Mouse (Mus musculus) gonadal fat pad, adult 2 months (tissue): Measurements from ENCODE around the gene Lpcat2. TPM values are rescaled to one million over a fixed set of nuclear protein-coding genes. Genes with fewer than 3 reads are reported as not detected.
A peak's percentile ranks its signal among the peaks of the same experiment; 100 is the strongest.
"Not testable (repeated sequence)": the region's sequence is repeated elsewhere in the genome, so short reads cannot be mapped to it uniquely, and the experiment has no call there.

Experiments
- DNase-seq: peaks from one replicate; pipeline ENCODE4 v3.0.0-alpha.2; 2012; ENCODE audit warnings: low read depth
- polyA plus RNA-seq: library from polyadenylated mRNA; depleted of rRNA; stranded (reverse); fragments of >200 nt; gene quantifications from 2 replicates; pipeline ENCODE4 v1.2.3, GENCODE M21; 2012

The Lpcat2 gene
- polyA plus RNA-seq, 1 experiment, result 1.8 TPM

DNA sequence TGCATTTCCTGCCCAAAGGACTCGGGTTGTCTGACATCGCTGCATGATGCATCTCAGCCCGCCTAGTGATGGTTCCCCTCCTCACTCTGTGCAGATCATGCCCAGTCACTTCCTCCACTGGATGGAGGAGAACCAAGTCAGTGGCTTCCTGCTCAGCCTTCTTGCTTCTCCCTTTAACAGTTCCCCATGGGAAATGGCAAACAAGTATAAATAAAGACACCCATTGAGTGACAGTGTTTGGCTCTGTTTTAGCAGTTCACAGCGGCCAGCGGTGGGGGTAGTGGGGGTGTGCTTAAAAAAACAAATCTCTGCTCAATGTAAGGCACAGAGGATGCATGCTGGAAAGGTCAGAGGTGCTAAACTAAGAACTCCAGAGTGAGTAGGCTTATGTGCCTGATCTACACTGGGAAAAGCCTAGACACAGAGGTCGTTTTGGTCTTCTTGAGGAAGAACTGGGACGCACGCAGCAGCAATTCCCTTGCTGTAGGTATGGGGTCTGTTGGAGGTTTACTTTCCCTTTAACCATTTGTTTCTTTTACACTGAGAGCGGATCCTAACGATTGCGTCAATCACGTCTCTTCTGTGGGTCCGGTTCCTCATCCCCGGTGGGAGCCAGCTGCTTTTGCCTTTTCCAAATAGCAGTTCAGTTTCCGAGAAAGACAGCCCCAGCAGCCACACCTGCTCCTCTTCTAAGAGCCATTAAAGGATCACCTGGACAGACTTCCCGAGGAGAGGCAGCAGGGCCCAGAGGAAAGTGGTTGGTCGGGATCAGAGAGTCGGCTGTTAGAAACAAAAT is 1.8 kb upstream of the Lpcat2 start:
- no peak for DNase-seq

DNA sequence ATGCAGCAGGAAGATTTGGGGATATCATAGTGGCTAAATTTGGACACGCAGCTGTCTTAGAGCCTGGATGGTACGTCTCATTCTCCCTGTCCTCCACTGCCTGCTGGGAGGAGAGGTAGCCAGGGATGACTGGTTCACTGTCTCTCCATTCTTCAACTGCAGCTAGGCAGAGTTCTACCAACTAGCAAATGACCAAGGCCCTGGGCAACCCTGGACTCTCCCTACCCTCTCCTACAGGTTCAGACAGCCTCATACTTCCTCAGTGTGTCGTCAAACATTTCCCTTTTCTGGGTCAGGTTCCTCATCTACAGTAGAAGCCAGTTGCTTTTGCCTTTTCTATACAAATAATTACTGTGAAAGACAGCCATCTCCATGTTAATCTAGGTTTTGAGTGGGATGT is 466 bp upstream of the Lpcat2 start:
- DNase-seq, result no peak

DNA sequence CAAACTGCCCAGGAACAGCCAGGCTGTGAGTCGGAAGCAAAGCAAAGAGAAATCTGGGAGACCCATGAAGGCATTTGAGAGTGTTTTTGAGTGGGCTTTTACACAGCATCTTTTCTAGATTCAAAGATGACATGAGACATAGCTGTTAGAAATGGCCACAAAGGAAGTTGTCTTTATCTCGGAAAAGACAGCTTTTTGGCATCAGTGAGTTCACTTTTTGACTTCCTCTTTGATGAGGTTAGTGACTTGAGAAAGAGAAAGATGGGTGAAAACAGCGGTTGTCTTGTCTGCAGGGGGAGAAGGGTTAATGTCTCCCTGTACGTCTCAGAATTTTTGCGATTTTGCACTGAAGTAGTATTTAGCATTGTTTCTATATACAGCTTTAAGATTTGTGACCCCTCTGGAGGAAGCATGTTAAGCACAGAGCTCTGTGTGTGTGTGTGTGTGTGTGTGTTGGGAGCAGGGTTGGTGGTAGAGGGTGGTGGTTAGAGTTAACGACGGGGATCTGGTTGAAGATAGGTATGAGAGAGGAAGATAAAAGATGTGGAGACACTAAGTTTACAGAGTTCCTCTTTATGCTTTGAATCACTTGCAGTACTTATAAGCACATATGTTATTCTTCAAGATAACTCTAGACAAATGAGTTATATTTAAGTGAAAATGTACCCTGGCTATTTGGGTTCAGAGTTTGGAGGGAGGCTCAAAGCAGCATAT is 1.3 kb downstream of the Lpcat2 start:
- no peak for DNase-seq

GRCm38 (mm10) chr8:92858475-92859182 is 3.5 kb downstream of the Lpcat2 start:
- DNase-seq, result no peak

DNA sequence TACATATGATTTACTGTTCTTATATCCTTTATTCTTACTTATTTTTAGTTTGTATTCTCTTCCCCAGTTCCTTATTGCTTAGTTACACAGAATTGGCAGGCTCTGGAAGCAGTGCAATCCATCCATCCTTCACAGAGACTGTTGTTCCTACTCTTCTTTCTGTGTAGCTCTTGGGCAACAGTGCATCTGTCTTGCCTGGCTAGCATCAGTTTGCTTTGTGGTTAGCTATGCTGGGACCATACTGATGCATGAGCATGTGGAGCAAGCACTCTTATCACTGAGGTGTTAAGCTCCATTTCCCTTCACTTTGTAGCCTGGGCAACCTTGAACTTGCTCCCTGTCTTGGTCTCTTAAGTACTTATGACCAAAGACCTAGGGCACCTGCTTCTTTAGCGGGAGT is 6.8 kb downstream of the Lpcat2 start:
- DNase-seq, result no peak

DNA sequence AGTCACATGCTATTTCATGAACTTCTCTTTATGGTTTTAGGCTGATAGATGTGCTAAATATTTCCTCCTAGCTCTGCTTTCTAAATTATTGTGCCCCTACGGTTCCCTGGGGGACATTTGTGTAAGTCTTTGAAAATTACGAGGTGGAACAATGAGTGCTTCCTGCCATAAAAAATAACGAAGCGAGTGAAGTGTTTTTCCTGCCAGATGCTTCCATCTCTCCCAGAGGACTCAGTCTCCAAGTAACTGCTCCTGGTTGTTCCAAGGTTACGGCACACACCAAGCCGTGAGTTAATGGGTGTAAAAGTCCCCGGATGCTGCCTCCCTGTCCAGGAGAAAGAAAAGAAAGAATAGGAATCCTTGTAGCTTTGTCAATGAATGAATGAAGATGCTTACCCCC is 15.1 kb downstream of the Lpcat2 start:
- no peak for DNase-seq

GRCm38 (mm10) chr8:92872063-92872759 is 17.1 kb downstream of the Lpcat2 start:
- no peak for DNase-seq

GRCm38 (mm10) chr8:92875795-92876194 is 20.7 kb downstream of the Lpcat2 start:
- no peak for DNase-seq

- DNase-seq, result no peak
Measured at GRCm38 (mm10) chr8:92881247-92881646, 26.1 kb downstream of the Lpcat2 start.

- DNase-seq, result no peak
Measured at GRCm38 (mm10) chr8:92883771-92884170, 28.6 kb downstream of the Lpcat2 start.

GRCm38 (mm10) chr8:92892216-92892615 is 37.1 kb downstream of the Lpcat2 start:
- DNase-seq, result not testable (repeated sequence)

- DNase-seq, result no peak
Measured at GRCm38 (mm10) chr8:92893870-92894269, 38.7 kb downstream of the Lpcat2 start.

- DNase-seq, result no peak
Measured at GRCm38 (mm10) chr8:92895053-92895452, 39.9 kb downstream of the Lpcat2 start.

- no peak for DNase-seq
Measured at GRCm38 (mm10) chr8:92896056-92896455, 40.9 kb downstream of the Lpcat2 start.

GRCm38 (mm10) chr8:92896611-92897010 is 41.5 kb downstream of the Lpcat2 start:
- peak; percentile 89 for DNase-seq

DNA sequence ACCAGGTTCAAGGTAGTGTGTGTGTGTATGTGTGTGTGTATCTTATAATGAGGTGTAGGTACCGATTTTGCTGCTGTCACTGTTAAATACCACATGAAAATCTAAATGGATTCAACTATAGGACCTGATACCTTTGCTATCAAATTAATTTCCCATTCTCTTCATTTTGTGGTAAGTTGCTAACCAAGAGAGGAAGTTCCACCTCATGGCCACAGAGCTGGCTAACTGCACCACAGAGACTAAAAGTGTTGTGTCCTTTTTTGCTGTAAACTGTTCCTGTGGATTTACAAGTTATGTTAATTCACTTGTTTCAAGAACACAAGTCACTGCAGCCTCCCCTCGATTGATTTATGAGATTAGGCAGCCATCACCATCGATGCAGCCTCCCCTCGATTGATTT is 42.7 kb downstream of the Lpcat2 start:
- DNase-seq, result no peak

- DNase-seq, result no peak
Measured at GRCm38 (mm10) chr8:92899590-92899989, 44.5 kb downstream of the Lpcat2 start.

GRCm38 (mm10) chr8:92901107-92901506 is 46.0 kb downstream of the Lpcat2 start, which contains the start of gene Capns2:
Gene Capns2 (plus strand): TSS chr8:92901407.
- no peak for DNase-seq

DNA sequence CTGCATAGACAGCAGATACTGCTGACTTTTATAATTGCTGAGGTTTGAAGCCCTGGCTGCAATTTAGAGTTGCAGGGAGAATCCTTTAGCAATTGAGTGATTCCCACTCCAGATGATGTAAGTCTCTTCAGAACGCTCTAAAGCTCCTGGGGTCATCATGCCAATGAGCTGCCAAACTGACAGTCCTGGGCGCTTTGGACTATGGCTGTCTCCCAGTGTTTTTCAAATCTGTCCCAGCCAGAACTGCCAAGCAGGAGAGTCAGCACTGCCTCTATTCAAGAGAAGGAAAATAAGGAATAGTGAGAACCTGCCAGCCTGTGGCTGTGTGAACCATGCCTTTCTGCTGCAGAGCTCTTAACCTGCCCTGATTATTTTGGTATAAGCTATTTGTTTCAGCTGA is 47.8 kb downstream of the Lpcat2 start:
- DNase-seq, result no peak

GRCm38 (mm10) chr8:92903488-92904135 is 48.5 kb downstream of the Lpcat2 start:
- DNase-seq, result no peak

DNA sequence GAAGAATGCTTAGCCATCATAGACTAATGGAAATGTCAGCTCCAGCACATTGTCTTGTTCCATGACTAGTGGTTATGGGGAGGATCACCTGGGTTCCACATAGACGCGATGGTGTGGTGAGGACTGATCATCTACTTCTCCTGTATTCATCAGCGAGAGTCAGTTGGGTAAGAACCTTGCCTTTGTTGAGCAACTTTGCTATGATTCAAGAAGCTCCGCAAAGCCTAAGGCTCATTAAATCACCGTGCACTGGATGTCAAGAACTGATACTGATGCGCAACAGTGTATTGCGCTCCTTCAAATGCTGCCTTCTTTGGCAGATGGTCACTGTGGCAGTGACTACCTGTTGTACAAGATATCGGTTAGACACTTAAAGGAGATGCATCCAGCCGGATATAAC is 51.4 kb downstream of the Lpcat2 start:
- DNase-seq, result no peak
